Mouse (Mus musculus): Measurements from ENCODE around the gene Olfr1101. TPM values are rescaled to one million over a fixed set of nuclear protein-coding genes. Genes with fewer than 3 reads are reported as not detected.

Gene Olfr1101
- not detected for total RNA-seq (2021)

DNA sequence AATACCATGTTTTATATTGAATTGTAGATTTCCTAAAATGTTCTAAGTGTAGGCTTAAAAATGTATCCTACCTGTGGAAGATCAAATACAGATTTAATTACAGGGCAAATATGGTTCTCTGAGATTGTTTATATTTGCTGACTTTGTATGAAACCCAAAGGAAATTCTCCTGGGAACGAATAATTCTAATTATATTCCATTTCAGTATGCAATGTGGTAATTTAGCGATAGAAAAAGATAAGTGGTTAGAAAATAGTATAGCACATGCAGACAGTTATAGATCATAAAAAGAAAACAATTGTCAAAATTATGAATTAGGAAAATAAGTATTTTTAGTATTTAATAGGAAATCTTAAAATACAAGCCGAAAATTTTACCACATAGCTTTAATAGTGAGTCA lies at the start of gene Olfr1101:
Gene Olfr1101, minus strand, starts transcription at position 101 of the 400 bp plus-strand sequence.
- DNase-seq: no peak

DNA sequence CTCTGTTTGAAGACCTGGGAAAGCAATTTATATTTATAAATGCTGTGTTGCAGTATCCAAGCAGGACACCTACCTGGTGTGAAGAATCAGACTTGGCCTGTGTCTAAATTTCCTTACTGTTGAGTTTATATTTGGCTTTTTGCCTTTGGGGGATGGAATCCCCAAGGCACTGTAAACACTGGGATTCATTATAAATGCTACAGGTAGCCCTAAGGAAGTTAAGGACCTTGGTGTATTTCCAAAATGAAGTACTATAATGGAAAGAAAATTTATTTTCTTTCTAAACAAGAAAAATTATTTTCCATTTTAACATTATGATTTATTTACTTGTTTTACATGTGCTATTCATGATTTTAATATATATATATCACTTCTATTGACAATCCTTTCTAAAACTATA lies 45.4 kb upstream of the Olfr1101 start, which contains the start of gene Olfr1105:
Gene Olfr1105, minus strand, starts transcription at position 101 of the 400 bp plus-strand sequence.
- no peak for DNase-seq

DNA sequence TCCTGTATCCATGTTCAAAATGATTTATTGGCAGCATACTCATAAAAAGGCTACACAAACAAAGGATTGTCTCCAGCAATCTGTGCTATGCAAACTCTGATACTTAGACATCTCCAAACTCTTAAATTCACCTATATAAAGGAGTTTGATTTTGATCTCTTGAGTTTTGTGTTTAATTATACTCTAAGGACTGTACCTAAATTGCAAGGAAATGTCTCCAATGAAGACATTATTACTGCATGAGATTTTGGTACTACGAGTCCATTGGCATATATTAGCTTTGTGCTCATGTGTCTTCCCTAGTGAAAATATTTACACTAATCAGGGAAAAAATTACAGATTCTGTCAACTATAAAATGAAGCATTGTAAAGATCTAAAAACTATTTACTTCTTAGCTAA lies 36.0 kb upstream of the Olfr1101 start, which contains the start of gene Olfr1104:
Gene Olfr1104, minus strand, starts transcription at position 101 of the 400 bp plus-strand sequence.
- no peak for DNase-seq

- no peak for DNase-seq
Measured at GRCm38 (mm10) chr2:86998098-86998497, 7.1 kb upstream of the Olfr1101 start, which contains the start of gene Olfr1102. Gene Olfr1102, plus strand, starts transcription at chr2:86998398.

GRCm38 (mm10) chr2:86979854-86980253 lies 11.2 kb downstream of the Olfr1101 start, which contains the start of gene Olfr1100:
Gene Olfr1100, minus strand, starts transcription at chr2:86979954.
- no peak for DNase-seq

DNA sequence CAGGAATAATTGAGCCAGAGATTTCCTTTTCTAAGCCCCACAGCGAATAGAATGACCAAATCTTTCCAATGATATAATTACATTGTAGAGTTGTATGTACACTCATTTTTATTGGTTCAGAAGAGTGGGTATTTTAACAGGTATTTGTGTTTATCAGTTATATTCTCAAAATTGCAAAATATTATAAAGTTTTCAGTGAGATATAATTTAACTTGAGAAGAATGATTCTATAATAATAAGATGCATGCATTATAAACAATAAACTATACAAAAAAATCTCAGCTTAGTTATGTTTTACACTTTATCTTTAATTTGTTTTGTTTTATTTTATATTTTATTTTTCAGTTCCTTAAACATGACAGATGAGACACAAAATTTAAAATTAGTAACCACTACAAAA lies 30.4 kb downstream of the Olfr1101 start, which contains the start of gene Olfr1099:
Gene Olfr1099, minus strand, starts transcription at position 101 of the 400 bp plus-strand sequence.
- no peak for DNase-seq

Other genes starting within 250 kb of the Olfr1101 start
- not detected for gene Olfr1090, start 232.2 kb downstream of the Olfr1101 start, total RNA-seq (2021)
- gene Olfr1093, start 208.7 kb downstream of the Olfr1101 start, total RNA-seq (2021): not detected
- gene Olfr141, start 181.2 kb downstream of the Olfr1101 start, total RNA-seq (2021): not detected
- not detected for gene Olfr1094, start 166.6 kb downstream of the Olfr1101 start, total RNA-seq (2021)
- not detected for gene Olfr1095, start 139.5 kb downstream of the Olfr1101 start, total RNA-seq (2021)
- not detected for gene Gm13723, start 116.4 kb downstream of the Olfr1101 start, total RNA-seq (2021)
- gene Olfr1097, start 99.0 kb downstream of the Olfr1101 start, total RNA-seq (2021): not detected
- not detected for gene Olfr1098, start 66.7 kb downstream of the Olfr1101 start, total RNA-seq (2021)
- not detected for gene Olfr1099, start 30.5 kb downstream of the Olfr1101 start, total RNA-seq (2021)
- gene Olfr1100, start 11.3 kb downstream of the Olfr1101 start, total RNA-seq (2021): not detected
- gene Olfr1102, start 7.2 kb upstream of the Olfr1101 start, total RNA-seq (2021): not detected
- gene Olfr1104, start 35.9 kb upstream of the Olfr1101 start, total RNA-seq (2021): not detected
- gene Olfr1105, start 45.3 kb upstream of the Olfr1101 start, total RNA-seq (2021): not detected
- not detected for gene Olfr1106, start 61.1 kb upstream of the Olfr1101 start, total RNA-seq (2021)
- not detected for gene Olfr1107, start 84.6 kb upstream of the Olfr1101 start, total RNA-seq (2021)
- not detected for gene Olfr1109, start 104.8 kb upstream of the Olfr1101 start, total RNA-seq (2021)
- not detected for gene Olfr259, start 123.3 kb upstream of the Olfr1101 start, total RNA-seq (2021)
- not detected for gene Olfr1110, start 149.1 kb upstream of the Olfr1101 start, total RNA-seq (2021)
- gene Olfr1111, start 161.4 kb upstream of the Olfr1101 start, total RNA-seq (2021): not detected
- not detected for gene Olfr1112, start 196.6 kb upstream of the Olfr1101 start, total RNA-seq (2021)
- not detected for gene Olfr1113, start 217.7 kb upstream of the Olfr1101 start, total RNA-seq (2021)

All from layer of hippocampus, postnatal 36 days (tissue).